Mouse (Mus musculus) embryo, embryonic 10 days (tissue): ENCODE measurements around the gene Eif4g3.

ENCODE experiments used
- DNase-seq: peaks from one replicate; pipeline ENCODE4 v3.0.0-alpha.2; 2015; ENCODE audit warnings: low spot score

The Eif4g3 gene

DNA sequence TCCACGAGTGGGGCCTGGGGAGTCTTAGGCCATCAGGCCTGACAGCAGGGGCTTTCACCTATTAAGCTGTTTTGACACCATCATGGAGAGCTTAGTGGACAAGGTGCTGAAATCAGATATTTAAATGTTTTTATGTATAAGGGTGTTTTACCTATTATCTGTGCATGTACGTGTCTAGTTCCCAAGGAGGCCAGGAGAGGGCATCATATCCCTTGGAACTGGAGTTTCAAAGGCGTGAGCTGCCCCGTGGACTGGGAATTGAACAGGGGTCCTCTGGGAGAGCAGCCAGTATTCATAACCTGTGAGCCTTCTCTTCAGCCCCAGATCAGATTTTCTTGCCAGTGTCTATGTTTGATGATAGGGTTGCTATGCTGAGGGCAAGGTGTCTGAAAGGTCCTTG lies 2.4 kb upstream of the Eif4g3 start:
- DNase-seq = no peak

DNA sequence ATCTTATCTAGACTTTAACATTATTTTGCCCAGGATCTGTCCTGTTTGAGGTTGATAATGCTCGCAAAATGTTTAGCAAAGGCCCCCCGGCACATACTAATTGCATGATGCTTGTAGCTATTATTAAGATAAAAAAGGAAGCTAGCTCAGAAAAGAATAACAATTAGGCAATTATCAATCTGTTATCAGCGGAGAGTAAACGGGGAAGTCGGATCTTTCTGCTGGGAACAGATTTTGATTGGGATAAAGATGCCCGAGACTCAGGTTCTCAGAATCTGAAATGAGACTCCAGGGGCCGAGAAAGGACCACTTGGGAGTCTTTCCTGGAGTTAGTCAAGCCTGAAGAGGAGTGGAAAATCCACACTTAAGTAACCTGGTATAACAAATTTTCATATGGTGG lies 1.6 kb upstream of the Eif4g3 start:
- no peak for DNase-seq

DNA sequence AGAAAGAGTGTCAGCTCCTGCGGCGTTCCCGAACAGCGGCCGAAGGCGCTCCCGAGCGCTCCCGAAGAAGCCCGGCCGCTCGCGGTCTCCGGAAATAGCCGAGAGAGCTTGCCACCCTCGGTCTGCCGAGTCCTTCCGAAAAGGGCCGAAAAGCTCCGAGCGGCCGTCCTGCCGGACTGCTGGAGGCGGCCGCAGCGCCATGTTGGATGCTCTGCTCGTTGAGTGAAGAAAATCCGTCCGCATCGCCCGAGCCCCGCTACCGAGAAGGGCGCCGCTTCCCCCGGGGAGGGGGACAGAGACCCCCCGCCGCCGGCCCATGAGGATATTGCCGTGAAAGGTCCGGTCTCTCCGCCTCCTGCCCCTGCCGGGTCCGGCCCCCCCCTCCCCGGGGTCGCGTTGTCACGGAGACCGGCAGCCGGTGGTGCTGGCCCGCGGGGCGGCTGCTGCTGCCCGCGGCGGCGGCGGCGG lies 503 bp downstream of the Eif4g3 start:
- peak; percentile 96 for DNase-seq

DNA sequence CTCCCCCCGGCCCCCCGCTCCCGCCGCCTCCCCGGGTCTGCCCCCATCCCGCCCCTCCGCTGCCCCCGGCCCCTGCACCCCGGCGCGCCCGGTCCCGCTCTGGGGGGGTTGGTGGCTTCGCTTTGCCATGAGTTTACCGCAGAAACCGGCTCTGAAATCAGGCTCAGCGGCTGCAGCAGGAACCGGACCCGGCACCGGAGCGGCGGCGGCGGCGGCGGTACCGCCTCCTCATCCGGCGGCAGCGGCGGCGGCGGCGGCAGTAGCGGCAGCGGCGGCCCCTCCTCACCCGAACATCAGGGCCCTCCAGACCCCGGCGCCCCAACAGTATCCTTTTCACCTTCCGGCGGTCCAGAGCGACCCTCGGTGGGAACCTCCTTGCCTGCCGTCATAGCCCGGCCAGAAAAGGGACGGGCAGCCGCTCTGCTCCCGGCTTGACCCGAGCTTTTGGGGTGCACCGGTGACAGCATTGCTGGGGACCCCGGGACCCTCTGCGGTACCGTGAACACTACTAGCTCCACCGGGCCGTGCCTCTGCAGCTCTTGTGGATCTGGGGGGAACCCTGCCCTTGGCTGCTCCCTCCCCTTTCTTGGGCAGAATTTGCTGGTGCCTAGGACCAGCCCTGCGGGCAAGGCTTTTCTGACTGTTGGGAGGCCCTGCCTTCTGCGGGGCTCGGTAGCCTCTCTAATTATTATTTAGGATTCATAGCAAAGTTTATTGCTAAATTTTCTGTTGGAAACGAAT lies 1.2 kb downstream of the Eif4g3 start:
- peak; percentile 39 for DNase-seq

DNA sequence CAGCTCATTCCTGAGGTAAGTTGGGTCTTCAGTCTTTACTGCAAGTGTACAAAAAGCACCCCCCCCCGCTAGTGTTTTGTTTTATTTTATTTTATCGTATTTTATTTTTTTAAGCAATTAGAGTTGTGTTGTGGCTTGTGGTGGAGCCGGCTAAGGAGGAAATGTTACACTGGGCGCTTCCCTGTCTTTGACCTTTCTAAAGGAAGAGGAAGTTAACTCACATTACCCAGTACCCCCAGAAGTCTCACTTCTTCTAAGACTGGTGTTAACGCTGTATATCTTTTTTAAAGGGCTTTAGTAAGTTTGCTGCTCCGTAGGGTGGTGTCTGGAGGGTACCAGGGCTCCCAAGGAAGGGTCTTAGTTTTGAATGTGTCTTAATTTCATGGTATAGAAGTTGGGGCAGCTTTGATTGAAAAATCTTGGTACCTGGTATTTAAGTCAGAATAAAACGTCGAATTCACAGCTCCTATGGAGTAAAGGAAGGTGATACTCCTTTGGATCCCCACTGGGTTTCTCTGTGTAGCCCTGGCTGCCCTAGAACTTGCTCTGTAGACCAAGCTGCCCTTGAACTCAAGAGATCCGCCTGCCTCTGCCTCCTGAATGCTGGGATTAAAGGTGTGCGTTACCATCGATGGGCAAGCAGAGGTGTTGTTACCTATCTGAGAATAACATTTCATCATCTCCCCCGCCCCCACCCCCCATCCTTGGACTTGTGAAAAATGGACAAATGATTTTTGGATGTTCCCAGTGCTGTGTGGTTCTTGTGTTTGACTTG lies 1.9 kb downstream of the Eif4g3 start:
- no peak for DNase-seq

DNA sequence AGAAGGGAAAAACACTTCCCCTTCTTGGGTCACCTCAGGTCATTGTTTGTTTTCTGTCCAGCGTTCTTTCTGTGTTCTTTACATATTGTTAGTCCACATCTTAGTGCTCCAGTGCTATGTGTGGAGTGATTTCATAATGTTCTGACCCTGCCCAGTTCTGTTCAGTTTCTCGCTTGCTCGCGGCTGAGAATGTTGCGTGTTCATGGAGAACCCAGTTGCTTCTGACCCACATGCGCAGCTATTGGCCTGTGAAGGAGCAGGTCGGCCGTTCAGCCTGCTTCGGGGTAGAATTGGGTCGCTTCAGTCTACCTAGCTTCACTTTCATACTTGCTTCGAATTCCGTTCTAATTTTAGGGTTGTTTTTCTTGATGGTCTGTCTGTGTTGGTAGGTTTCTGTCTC lies 2.6 kb downstream of the Eif4g3 start:
- no peak for DNase-seq

DNA sequence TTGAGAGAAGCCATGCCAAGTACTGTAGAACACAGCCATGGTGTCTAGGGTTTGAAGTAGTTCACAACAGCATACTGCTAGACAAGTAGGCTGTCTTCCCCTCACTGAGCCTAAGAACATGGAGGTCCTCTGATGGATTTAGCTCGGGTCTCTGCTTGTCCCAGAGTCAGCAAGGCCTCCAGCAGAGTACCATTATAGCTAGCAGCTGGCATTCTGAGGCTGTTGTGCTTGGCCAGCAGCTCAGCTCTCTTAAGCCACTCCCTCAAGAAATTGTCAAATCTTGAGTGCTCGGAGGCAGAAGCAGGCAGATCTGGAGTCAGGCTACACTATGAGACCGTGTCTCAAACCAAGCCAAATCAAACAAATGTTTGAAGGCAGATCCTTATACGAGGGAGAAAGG lies 5.4 kb downstream of the Eif4g3 start:
- no peak for DNase-seq

DNA sequence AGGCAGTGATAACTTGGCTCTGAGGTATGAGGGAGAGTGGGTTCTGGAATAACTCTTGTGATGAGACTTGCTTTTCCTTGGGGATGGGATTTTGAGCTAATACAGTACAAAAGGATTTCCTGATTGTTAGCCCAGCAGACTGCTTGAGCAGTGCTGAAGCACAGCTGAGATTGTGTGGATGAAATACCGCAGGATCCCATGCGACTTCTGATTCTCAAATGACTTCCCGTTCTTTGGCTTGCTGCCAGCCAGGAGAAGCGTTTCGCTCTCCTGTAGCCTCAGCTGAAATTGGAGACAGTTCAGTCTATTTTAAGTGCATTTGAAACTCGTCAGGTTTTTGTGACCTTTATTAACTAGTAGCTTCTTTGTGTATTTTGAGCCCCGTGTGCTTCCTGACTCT lies 7.9 kb downstream of the Eif4g3 start:
- DNase-seq = no peak

DNA sequence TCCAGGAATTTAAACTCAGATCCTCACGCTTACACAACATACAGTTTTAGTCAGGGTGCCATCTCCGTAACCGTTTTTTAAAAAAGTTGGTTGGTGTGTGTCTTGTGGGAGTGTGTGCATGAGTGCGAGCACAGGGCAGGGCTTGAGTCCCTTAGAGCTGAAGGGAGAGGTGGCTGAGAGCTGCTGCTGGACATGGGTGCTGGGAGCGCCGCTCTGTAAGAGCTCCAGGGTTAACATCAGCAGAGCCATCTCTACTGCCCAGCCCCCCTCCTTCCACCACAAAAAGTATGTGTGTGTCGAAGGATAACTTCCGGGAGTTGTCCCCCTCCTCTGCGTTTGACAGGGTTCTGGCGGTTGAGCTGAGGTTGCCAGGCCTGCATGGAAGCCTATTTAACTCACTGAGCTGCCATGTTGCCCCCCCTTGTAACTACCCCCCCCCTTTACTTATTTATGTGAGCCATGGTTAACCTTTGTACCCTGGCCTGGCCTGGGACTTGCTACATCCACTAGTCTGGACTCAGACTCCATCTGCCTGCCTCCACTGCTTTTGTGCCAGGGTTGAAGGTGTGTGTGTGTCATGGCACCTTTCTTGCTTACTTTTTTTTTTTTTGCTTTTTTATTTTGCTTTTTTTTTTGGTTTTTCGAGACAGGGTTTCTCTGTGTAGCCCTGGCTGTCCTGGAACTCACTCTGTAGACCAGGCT lies 11.2 kb downstream of the Eif4g3 start:
- DNase-seq = no peak

DNA sequence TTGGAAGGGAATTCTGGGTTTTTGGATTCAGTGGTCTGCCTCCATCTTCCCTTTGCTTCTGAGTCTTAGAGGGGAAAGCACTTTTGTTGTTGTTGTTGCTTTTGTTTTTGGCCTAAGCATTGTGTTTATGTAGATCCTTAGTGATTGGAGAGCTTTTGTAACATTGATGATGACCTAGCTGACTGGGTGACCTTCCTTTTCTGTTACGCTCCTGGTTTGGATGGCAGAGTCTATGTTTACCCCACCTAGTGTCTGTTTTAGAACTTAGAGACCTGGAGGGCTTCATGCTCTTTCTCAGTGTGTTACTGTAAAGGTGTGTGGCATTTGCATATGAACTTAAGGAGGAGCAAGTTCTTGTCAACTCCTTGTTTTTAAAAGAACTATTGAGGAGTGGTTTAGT lies 13.0 kb downstream of the Eif4g3 start:
- DNase-seq = no peak

DNA sequence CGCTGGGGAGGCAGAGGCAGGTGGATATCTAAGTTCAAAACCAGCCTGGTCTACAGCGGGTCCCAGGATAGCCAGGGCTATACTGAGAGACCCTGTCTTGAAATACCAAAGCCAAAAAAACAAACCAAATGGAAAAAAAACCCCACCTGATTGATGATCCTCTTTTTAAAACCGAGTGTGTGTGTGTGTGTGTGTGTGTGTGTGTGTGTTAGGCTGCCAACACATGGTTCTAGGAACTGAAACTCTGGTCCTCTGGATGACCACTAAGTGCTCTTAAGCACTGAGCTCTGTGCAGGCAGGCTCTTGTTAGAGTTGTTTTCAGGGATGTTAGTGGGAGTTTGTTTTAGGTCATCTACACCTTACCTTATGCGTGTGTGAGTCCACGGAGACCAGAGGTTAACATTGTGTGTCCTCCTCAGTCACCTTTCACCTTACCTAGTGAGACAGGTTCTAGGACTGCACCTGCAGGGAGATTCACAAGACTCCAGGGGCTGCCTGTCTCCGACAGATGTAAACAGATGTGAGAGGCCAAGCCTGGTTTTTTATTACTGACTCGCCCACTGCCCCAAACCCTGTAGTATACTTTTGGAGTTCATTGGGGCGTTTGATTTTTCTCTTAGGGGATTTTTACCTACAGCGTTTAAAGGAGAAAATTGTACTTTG lies 14.3 kb downstream of the Eif4g3 start:
- DNase-seq = no peak

DNA sequence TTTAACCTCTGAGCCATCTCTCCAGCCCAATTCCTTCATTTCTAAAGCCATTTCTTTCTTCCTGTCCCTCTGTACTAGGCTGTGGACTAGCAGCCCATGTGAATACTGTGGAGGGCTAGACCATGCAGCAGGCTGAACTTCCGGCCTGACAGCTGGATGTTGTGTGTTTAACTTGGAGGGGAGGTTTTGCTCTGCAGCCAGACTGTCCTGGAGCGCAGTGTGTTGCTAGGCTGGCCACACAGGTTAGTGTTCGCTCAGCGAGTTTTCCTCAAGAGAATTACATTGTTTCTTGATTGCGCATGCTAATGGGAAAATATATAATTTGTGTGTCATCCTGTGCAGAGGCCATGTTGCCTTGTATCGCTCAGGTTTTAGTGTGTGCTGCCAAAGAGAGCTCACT lies 15.8 kb downstream of the Eif4g3 start:
- DNase-seq = no peak

DNA sequence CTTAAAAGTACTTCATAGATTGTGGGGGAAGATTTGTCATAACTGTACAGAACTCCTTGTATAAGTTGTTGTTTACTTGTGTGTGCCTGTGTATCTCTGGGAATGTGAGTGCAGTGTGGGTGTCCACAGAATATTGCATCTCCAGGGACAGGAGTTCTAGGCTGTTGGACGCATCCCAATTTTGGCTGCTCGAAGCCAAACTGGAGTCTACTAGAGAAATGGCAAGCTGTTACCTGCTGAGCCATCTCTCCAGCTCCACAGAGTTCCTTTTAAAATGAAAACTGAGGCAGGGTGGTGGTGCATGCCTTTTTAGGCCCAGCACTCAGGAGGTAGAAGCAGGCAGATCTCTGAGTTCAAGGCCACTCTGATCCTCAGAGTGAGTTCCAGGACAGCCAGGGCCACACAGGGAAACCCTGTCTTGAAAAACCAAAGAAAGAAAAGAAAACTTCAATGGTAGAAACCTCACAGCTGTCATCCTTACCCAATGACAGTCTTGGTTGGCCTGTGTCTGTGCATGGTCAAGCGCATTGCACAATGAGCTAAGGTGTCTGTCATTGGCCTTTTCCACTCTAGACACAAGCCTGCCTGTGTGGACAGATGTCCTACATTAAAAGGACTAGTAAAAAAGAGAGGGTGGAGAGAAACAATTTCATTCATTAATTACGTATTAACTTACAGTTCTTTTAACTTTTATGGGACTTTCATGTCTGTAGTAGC lies 17.1 kb downstream of the Eif4g3 start:
- no peak for DNase-seq

DNA sequence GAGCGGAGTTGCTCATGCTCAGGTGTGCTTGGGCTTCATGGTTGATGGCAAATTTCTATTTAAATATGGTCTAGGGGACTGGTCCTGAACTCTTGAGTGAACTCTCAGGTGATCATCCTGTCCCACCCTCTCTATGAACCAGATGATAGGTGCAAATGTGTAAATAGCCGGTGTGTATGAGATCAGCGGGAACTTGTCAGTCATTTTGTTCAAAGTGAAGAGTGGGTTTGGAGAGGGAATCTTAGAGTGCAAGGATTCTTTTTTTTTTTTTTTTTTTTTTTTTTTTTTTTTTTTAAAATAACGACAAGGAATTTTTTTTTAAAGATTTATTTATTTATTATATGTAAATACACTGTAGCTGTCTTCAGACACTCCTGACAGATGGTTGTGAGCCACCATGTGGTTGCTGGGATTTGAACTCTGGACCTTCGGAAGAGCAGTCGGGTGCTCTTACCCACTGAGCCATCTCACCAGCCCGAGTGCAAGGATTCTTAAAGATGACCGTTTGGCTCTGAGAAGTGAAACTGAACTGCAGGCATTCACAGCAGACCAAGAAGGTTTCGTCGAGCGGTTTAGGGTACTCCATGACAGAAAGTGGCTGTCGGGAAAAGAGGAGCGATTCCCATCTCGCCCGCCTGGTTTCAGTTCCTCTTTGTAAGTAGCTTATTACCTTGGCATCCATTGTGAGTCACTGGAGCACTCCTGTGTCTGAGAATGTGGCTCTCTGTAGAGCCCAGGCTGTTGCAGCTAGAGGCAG lies 21.1 kb downstream of the Eif4g3 start:
- DNase-seq = no peak

DNA sequence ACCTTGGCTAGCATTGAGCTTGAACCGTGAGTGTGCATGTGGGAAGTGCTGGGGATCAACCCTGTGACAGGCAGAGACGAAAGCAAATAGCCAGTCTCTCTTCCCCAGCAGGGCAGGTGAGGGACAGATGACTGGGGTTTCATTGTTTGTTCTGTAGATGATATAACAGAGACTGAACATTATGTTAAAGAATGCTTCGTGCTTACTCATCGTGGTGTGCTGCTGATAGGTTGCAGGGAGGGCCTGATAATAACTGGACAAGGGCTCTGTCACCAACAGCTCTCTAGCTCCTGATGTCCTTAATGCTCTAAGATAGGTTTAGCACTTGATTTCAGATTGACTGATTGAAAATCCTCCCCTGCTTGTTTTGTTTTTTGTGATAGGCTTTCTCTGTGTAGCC lies 23.1 kb downstream of the Eif4g3 start:
- DNase-seq = no peak

DNA sequence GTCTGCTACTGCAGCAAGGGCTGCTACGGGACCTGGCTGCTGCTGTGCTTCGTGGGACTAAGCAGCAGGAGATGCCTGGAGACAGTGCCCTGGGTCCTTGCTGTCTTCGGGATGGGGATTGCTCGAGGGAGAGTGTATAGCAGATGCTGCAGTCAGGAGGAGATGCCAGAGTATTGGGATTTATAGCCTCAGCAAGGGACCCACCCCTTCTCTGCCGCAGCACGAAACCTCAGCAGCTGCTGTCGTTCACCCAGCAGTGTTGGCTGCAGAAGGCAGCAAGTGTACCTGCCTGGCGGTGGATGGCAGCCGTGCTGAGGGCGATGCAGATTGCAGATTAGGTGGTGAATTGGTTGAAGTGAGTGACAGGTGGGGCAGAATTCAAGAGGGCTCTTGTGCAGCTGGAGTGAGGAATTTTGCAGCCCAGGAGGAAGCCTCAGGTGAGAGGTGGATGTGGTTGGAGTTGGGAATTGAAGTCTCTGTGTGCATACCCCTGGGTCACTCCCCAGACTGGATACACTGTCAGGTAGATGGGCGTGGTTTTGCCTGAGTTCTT lies 24.3 kb downstream of the Eif4g3 start:
- no peak for DNase-seq

DNA sequence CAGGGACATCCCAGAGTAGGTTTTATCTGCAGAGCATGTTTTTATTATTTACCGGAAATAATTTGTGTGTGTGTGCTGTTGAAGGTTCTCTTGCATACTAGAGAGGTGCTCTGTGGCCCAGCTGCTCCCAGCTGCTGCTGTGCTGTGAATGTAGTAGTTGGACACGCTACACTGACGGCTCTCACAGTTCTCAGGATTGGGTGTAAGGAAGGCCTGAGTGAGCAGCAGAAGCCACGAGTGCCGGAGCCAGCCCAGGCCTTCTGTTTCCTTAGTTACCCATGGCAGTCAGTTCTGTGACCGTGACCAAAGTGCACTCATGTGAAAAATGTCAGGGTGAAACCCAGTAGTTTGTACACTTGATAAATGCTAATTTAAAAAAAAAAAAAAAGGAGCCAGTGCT lies 25.2 kb downstream of the Eif4g3 start:
- no peak for DNase-seq

DNA sequence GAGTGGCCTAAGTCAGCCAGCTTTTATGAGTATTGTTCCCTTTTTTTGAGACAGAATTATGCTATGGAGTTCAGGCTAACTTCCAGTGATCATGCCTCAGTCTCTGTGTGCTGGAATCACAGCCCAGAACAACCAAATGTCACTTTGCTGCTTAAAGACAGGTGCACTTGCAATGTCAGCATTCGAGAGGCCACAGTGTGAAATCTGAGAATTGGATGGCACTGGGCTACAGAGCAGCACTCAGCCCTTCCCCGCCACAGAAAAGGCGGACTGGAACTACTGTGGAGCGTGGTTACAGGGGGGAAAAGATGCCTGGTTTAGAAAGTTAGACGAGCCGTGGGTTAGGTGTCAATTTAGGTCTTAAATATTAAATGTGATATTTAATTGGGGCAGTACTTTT lies 27.4 kb downstream of the Eif4g3 start:
- no peak for DNase-seq

DNA sequence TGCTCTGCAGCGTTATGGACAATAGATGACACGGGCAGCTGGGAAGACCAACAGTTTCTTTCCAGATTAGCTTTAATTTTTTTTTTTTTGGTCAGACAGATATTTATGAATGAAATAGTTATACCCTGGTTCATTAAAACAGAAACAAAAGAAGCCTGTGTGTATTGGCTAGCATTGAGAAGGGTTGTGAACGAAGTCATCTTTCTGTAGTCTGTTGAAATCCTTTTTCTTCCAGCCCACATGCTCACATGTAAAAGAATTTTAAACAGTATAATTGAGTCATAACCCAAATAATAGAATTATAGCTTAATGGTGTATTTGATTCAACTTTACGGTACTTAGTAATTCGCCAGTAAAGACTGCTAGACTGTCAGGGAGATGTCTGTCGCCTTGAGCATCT lies 28.8 kb downstream of the Eif4g3 start:
- no peak for DNase-seq

DNA sequence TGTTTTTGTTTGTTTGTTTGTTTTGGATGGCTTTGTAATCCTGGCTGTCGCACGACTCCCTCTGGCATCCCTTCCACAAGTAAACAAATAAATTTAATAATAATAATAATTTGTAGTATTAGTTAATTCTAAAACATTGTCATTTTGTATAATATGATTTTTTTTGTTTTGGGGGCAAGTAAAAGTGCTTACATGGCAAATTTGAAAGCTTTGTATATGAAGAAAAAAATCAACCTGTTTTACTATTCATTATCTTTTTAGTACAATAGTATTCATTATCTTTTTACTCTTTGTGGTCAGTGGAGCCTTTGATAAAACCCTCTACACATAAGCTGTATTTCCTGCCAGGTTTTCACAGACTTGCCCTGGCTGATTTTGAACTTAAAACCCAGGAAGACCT lies 29.9 kb downstream of the Eif4g3 start:
- no peak for DNase-seq
